Mouse (Mus musculus) cerebellum, adult 2 months (tissue): ENCODE results near the gene Naga.

Experiments
- CTCF ChIP-seq: fragments of 200-500 bp; IDR thresholded peaks from 2 replicates; pipeline ENCODE4 v1.5.1; 2011; ENCODE audit warnings: low read depth, mild to moderate bottlenecking, control low read depth, low read length, moderate library complexity, borderline replicate concordance; ENCODE audit not compliant: insufficient read depth
- POLR2A ChIP-seq: fragments of 200-500 bp; IDR thresholded peaks from 2 replicates; pipeline ENCODE4 v1.6.1; 2011; ENCODE audit warnings: low read length, control low read depth, borderline replicate concordance; ENCODE audit not compliant: insufficient read depth

GRCm38 (mm10) chr15:82368851-82369250 lies 30.1 kb upstream of the Naga start:
- TF ChIP-seq POLR2A (no peak), CTCF (no peak)
